Mouse (Mus musculus) lung, postnatal 0 days (tissue): ENCODE measurements around the gene Tgfb2.

Experiments
- CTCF ChIP-seq: IDR thresholded peaks from 2 replicates; pipeline ENCODE4 v1.5.1; 2016; ENCODE audit warnings: antibody characterized with exemption, mild to moderate bottlenecking
- EP300 ChIP-seq: IDR thresholded peaks from 2 replicates; pipeline ENCODE4 v1.6.1; 2016; ENCODE audit warnings: antibody characterized with exemption, mild to moderate bottlenecking, control low read depth

DNA sequence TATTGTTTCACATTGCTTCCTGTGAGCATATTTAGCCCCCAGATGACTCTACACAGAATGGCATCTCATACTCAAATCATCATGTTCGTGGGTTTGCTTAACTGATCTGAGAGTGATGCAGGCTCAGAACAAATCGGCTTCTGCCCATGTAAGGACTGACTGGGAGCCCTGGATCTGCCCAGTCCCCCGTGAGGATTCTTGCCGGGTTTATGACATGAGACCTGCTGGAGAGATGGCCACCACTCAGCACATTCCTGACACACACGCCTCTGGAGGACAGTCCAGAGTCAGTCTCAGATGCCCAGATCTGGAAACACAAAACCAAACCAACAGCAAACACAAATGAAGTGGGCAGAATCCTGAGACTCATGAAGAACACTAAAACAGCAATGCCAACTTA, 128.5 kb downstream of the Tgfb2 start:
- TF ChIP-seq CTCF (no peak), EP300 (no peak)
